Mouse (Mus musculus) mouse trophoblast stem cell (cell line): ENCODE measurements around the gene Slc12a8.

ENCODE experiments used
- in situ Hi-C, 2 experiments: fragments of 300-500 bp; cut with MseI, MboI; formaldehyde crosslinking; loops; 2 replicates in 1 of 2; 3 replicates in 1 of 2; pipeline ENCODE4 v1.15.1; 2025

Gene Slc12a8

DNA sequence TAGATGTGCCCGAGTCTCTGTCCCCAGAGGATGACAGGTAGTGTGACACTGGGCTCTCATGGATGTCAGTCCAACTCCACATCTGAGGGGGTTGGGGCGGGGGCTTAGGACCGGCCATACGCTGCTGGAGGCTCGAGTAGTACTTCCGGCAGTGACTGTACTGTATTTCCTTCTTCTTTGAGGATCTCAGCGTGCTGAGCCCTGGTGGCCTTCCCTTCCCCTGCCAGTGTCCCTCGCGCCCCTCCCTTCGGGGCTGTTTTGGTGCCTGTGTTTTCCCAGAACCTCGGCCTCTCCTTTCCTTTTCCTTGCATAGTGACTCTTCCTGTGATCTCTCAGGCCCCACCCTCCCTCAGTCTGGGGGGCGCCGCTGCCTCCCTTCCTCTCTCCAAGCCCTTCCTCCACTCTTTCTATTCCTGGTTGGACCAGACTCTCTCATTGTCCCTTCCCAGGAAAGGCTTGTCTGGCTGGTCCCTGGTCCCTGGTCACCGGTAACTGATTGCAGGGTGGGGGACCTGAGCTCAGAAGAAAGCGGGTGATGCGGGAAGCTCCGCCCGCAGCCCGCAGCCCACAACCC is 66.8 kb downstream of the Slc12a8 start:
- in situ Hi-C loops = no loop called here

DNA sequence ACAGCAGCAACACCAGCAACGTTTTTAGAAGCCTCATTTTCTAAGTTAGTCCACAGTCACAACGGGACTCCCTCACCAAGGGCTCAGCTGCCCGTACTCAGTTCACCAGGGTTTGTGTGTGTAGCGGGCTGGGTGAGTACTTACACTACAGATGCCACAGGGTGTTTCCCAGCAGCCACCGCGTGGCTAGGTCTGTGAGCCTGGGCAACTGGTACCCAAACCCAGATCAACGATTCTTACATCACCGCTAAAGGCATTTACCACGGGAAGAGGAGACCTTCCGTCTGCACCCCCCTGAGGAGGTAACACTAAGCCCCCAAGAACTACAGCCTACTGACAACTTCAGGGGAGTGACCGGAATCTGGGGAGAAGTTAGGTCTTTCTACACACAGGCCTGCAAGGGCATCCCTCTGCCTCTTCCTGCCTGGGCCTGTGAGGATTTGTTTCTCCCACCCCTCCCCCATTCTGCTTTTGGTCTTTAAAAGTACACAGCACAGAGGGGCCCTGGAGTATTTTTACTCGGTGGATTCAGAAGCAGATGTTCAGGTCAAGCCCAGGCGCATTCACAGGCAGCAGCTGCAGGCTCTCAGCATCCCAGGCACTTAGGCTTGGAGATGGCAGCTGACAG is 67.4 kb downstream of the Slc12a8 start:
- in situ Hi-C loops = no loop called here

DNA sequence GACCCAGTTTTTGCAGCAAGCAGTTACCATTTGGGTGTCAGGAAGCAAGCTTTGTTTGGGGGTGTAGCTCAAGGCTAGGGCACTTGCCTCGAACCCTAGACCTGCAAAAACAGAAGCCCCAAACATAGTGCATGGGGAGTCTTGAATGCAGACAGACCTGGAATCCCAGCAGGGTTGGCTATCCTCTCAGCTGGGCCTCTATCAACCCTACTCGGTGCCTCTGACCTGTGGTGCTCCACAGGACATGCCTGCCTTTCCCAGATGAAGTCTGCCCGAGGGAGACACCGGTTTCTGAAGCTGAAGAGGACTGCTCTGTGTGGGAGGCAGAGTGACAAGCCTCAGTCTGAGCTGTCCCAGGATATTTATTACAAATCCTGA is 67.9 kb downstream of the Slc12a8 start:
- in situ Hi-C loops = no loop called here

GRCm38 (mm10) chr16:33587283-33588127 is 70.4 kb downstream of the Slc12a8 start:
- in situ Hi-C loops = no loop called here

DNA sequence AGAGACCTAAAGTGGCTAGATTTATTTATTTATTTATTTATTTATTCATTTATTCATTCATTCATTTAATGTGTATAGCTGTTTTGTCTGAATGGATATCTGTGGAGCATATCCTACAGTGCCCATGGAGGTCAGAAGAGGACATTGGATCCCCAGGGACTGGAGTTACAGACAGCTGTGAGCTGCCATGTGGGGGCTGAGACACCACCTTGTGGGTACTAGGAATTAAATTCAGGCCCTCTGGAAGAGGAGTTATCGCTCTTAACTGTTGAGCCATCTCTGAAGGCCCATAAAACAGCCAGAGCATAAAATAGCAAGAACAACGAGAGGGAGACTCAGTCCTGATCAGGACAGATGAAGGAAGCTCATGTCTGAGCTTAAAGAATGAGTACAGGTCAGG is 71.7 kb downstream of the Slc12a8 start:
- in situ Hi-C loops = no loop called here

DNA sequence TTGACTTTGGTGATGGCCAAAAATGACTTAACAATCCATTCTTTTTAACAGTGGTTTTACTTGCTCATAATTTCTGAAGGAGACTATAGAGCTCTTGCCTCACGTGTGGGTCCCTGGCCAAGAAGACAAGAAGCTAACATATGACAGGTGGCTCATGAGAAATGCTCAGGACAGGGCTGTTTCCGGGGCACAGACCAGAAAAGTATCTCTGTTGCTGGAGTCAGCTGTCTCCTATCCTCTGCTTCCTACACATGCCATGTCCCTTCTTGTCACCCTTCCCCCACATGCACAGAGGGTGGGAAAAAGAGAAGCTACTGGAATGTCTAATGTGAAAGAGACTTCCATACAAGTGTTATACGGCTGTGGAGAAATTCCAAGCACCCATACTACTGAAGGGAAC is 73.3 kb downstream of the Slc12a8 start:
- in situ Hi-C loops = no loop called here

DNA sequence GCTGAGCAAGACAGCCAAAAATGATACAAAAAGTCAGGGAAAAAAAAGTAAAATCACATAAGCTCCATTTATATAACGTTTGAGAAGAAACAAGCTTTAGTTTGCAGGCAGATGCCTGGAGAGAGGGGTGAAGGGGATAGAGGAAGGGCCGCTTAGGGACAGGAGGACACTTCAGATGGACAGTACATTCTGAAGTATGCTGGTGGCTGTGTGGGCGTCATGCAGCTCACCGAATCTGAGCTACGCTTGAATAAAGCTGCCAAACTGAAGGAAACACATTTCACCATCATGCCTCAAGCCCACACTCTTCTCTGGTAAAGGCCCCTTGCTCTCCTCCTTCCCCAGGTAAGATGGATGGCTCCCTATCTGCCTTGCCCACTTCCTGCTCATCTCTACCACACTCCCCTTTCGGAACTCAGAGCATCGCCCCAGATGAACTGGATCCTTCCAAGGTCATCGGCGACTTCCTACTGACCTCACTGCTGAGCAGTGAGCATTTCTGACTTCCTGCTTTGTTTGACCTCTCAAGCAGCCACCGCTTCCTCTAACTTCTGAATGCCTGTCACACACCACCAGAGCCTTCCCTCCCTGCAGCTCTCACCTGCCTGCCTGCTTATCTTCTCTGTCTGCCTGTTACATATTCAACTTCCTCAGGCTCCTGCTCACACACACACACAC is 74.4 kb downstream of the Slc12a8 start:
- in situ Hi-C loops = no loop called here

- in situ Hi-C loops = no loop called here
These were observed 75.2 kb downstream of the Slc12a8 start for GRCm38 (mm10) chr16:33592286-33592685.

DNA sequence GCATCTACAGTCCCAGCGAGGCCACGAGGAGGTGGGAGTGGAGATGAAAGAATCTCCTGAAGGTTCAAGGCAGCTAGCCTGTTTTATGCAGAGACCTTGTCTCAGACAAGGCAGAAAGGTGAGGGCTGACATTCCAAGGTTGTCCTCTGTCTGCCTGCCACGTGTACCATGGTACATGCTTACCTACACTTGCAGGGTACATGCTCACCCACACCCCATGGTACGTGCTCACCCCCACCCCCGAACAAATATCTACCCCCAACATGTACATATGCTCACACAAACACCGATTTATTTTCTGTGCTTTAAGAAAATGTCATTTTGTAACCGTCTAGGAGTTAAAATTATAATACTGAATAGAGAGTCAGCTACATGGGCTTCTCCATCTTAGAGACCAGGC is 76.3 kb downstream of the Slc12a8 start:
- in situ Hi-C loops = no loop called here

GRCm38 (mm10) chr16:33594037-33594771 is 77.1 kb downstream of the Slc12a8 start:
- in situ Hi-C loops = no loop called here

DNA sequence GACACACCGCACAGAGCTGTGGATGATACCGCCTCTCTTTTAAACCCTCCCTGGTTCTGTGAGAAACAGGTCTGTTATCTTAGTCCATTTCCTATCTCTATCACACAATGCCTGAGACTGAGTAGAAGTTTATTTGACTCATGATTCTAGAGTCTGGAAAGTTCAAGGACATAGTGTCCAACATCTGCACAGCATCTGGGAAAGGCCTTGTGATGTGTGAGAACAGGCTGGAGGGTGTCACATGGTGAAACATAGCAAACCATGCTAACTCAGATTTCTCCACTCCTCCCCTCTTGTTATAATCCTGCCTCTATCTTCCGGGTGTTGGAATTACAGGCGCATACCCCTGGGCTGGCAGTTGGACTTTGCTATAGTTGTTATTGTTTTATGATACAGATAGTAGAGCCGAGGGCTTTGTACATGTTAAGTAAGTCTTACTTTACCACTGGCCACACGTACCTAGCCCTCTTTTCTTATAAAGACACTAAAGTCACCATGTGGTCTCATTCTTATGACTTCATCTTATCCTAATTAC is 78.2 kb downstream of the Slc12a8 start:
- in situ Hi-C loops = no loop called here

DNA sequence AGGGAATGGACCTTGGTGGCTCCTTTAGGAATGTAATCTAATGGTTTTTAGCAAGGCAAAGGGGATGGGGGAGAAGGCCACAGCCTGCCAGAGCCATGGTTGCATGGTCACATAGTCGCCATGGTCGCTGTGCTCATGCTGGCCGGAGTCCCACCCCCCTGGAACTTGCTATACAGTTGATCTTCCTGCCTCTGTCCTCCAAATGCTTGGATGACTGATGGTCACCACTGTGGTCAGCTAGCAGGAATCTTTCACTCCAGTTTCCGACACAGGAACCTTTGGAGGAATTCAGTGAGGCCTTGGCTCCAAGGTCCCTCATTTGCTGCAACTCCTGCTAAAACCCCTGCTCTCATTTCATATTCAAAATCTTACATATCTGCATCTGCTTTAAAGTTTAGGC is 79.1 kb downstream of the Slc12a8 start:
- in situ Hi-C loops = no loop called here

GRCm38 (mm10) chr16:33600216-33600615 is 83.1 kb downstream of the Slc12a8 start:
- in situ Hi-C loops = no loop called here

DNA sequence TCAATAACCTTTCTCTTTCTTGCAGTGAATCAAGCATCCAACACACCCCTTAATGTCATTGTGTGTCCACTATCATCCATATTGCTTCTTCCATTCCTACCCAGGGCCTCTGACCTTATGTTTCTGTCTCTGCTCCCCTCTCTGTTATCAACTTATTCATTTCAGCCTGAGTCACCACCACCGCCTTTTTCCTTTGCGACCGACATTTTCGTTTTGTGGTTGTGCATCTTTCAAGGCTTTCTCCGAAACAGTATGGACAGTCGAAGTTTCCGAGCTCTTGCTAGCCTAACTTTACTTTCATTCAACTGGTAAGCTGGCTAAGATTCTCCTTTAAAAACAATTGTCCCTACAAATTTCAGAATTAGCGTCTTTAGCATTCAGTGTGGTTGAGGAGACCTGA is 84.2 kb downstream of the Slc12a8 start:
- in situ Hi-C loops = no loop called here

DNA sequence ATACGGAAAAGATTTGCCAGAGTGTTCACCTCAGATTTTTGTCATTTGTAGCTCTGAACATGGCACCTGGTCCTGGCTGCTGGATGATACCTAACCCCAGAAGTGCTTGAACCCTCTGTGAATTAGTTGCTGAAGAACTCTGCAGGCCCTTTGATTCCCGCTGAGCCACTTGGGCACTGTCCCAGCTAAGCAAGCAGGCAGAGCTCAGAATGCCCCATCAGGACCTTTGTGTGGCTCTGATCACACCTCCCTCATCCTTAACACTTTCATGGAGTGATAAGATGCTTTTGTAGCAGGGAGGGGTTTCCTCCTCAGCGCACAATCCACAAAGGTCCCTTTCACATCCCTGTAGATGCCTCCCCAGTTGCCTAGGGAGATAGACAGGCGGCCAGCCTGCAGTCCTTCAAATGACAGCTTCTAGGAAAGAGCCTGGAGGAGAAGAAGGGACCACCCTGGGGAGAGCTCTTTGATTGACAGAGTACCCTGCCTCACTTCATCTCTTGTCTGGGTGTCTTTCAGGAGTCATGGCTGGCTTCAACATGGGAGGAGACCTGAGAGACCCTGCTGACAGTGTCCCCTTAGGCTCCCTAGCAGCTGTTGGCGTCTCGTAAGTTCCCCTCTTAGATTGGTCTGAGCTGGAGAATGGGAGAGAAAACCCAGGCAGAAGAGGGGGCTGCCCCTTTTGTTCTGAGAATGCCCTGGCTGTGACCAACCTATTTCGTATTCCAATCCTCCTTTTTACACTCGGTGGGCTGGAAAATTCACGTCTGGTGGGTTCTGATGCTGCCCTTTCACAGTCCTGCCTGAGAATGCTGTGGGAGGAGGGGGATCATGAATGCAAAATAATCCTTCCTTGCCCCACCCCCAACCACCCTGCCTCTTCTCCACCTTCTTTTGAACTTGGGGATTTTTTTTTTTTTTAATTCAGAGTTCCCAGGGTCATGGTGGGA is 88.8 kb downstream of the Slc12a8 start:
- in situ Hi-C loops = no loop called here

- in situ Hi-C loops = no loop called here
These were observed 89.8 kb downstream of the Slc12a8 start for GRCm38 (mm10) chr16:33606691-33607532.

- in situ Hi-C loops = no loop called here
These were observed 92.4 kb downstream of the Slc12a8 start for GRCm38 (mm10) chr16:33609554-33609953.

DNA sequence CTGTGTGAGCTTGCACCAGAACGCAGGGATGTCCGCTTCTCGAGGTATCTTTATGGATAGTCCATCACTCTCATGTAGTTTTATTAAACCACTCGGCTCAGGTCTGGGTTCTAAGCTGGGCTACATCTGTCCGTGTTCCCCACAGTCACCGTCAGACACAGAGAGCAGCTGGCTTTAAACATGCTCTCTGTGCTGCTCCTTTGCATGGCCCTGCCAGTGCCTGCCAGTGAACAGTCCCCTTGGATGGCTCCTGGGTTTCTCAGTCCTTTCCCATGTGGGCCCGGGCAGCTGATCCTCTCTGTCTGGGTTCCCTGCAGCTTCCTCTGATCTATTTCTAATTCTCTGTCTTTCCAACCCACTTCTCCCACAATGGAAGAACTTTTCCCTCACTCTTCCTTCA is 93.3 kb downstream of the Slc12a8 start:
- in situ Hi-C loops = no loop called here

- in situ Hi-C loops = no loop called here
These were observed 94.2 kb downstream of the Slc12a8 start for GRCm38 (mm10) chr16:33611291-33611690.
